Mouse (Mus musculus): ENCODE measurements around the gene AC131692.1. TPM values are rescaled to one million over a fixed set of nuclear protein-coding genes. Genes with fewer than 3 reads are reported as not detected.
"Not testable (repeated sequence)": the region's sequence is repeated elsewhere in the genome, so short reads cannot be mapped to it uniquely, and the experiment has no call there.

The AC131692.1 gene
- polyA plus RNA-seq, 1 experiment from 2014 or later: not detected

DNA sequence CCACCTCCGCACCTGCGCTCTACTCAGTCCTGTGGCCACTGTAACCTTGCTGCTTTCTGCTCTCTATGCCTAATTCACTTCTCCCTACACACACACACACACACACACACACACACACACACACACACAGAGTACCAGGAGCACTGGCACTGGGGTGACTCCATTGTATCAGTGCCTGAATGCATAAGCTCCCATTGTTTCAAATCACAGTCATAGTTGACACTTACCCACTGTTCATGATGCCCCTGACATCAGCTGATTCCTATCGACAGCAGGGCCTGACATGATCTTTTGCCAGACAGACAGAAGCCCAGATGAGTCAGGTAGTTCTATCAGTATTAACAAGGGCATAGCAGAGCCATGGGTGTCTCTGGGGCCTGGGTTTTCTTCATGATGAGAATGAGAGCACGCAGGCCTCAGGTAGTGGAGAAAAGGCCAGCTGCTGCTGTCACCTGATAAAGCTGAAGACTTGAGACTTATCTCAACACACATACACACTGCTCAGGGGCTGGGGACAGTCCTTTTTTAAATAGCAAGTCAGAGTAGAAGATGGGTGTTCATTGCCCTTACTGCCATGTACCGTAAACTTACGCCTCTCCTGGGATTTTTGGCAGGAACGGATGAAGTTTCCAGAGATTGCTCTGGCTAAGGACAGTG, 38.1 kb downstream of the AC131692.1 start:
- DNase-seq (ENCODE audit: low spot score): no peak

DNA sequence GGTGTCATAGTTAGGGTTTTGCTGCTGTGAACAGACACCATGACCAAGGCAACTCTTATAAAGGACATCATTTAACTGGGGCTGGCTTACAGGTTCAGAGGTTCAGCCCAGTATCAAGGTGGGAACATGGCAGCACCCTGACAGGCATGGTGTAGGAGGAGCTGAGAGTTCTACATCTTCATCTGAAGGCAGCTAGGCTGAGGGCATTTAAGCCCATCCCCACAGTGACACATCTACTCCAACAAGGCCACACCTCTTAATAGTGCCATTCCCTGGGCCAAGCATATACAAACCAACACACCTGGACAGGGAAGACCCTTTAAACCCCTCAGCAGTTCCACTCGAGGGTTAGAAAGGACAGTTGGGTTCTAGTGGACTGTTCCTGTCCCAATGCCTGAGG, 39.0 kb downstream of the AC131692.1 start:
- not testable (repeated sequence) for H3K27ac ChIP-seq; DNase-seq (ENCODE audit: low spot score); H3K9ac ChIP-seq (ENCODE audit: low read depth, low read length); H3K9me3 ChIP-seq (replicated peaks; ENCODE audit: low read length); H3K27me3 ChIP-seq (ENCODE audit: insufficient read depth, low read length); ATAC-seq (replicated peaks; ENCODE audit: low FRiP score, low read depth); H3K4me3 ChIP-seq (replicated peaks; ENCODE audit: low read depth, low read length); H3K4me2 ChIP-seq (ENCODE audit: low read length); H3K4me1 ChIP-seq (replicated peaks; ENCODE audit: insufficient read depth, low read length); H3K36me3 ChIP-seq (ENCODE audit: insufficient read depth, low read length)
- WGBS: 64% methylated on average over 1 of the region's 1 CpGs

More for the DNA sequence above, 38.1 kb downstream of the AC131692.1 start:
- Histone ChIP-seq H3K27ac (no peak overlapping the region), H3K4me3 (replicated peaks; ENCODE audit: low read depth, low read length) (no peak overlapping the region), H3K4me2 (ENCODE audit: low read length) (no peak overlapping the region), H3K36me3 (ENCODE audit: insufficient read depth, low read length) (no peaks in the 10 kb centered on the region), H3K9ac (ENCODE audit: low read depth, low read length) (no peak overlapping the region), H3K9me3 (replicated peaks; ENCODE audit: low read length) (no peaks in the 10 kb centered on the region), H3K4me1 (replicated peaks; ENCODE audit: insufficient read depth, low read length) (no peaks in the 10 kb centered on the region; the same call in 1 of the 2 replicates), H3K27me3 (ENCODE audit: insufficient read depth, low read length) (no peaks in the 10 kb centered on the region)
- TF ChIP-seq CTCF (IDR thresholded peaks at IDR 0.05; ENCODE audit: low read depth): no peak
- 85% methylated on average over 7 of the region's 7 CpGs for WGBS
- no peak for ATAC-seq (replicated peaks; ENCODE audit: low FRiP score, low read depth)

DNA sequence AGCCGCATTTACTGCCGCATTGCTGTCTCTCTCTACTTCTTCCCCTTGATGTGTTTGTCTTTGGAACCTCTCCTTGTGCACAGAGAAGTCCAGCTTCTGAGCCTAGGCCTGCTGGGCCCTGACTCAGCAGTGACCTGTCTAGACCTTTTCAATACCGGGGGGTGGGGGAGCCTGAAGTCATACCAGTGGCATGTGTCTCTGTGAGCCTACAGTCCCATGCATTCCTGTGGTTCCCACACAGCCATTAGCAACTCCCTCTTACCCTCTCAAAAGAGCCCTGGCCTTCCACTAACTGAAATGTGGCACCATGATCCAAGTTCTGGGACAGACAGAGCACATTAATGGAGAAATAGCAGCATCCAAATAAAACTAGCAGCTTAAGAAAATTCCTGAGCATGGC, 42.2 kb downstream of the AC131692.1 start:
- TF ChIP-seq CTCF (IDR thresholded peaks at IDR 0.05; ENCODE audit: low read depth): no peak
- H3K4me2 ChIP-seq (ENCODE audit: low read length): no peak overlapping the region
- WGBS: 79% methylated on average over 3 of the region's 3 CpGs
- H3K4me3 ChIP-seq (replicated peaks; ENCODE audit: low read depth, low read length): no peak overlapping the region
- no peak overlapping the region for H3K9ac ChIP-seq (ENCODE audit: low read depth, low read length)
- no peaks in the 10 kb centered on the region for H3K36me3 ChIP-seq (ENCODE audit: insufficient read depth, low read length)
- H3K27ac ChIP-seq: no peak overlapping the region
- peaks cover 8% of the 10 kb centered on the region; the same call in 1 of the 2 replicates for H3K4me1 ChIP-seq (replicated peaks; ENCODE audit: insufficient read depth, low read length)
- no peak for ATAC-seq (replicated peaks; ENCODE audit: low FRiP score, low read depth)
- no peak for DNase-seq (ENCODE audit: low spot score)
- H3K27me3 ChIP-seq (ENCODE audit: insufficient read depth, low read length): no peaks in the 10 kb centered on the region
- H3K9me3 ChIP-seq (replicated peaks; ENCODE audit: low read length): no peaks in the 10 kb centered on the region

DNA sequence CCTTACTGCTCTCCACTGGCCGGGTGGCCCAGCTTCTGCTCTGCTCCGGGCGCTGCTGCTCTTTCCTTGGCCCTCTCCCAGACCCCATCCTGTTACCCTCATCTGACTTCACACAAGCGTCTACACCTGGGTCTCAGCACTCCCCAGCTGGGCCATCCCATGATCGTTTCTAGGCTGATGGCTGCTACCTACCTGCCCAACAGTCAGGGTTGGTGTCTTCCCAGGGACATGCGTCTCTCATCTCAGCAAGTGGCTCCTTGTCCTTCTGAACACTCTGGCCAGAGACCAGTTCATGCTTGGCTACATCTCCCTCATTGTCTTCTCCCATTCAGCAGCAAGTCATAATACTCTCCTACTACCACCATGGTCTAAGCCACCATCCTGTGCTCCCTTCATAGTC, 45.5 kb downstream of the AC131692.1 start:
- WGBS: 89% methylated on average over 6 of the region's 6 CpGs
- peak overlapping the region; percentile 81; the same call in 1 of the 2 replicates for H3K9ac ChIP-seq (ENCODE audit: low read depth, low read length)

DNA sequence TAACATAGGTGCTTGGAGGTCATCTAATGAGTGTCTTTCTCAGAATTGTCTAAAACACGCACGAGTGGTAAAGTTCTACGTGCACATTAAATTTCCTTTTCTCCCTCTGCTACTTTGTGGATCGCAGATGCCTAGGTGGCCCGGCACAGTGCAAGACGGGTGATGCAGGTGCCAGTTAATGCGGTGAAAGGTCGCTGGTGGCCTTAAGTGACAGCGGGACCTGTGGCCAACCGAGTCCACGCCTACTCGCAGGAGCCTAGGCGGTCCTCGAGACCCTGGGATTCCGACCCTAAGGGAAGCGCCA, 46.1 kb downstream of the AC131692.1 start:
- H3K27me3 ChIP-seq (ENCODE audit: insufficient read depth, low read length): no peaks in the 10 kb centered on the region
- ATAC-seq (replicated peaks; ENCODE audit: low FRiP score, low read depth) (no peak), DNase-seq (ENCODE audit: low spot score) (no peak)
- peak overlapping the region; percentile 95 for H3K27ac ChIP-seq
- TF ChIP-seq CTCF (IDR thresholded peaks at IDR 0.05; ENCODE audit: low read depth): no peak
- 3% methylated on average over 16 of the region's 16 CpGs for WGBS
- H3K36me3 ChIP-seq (ENCODE audit: insufficient read depth, low read length): no peaks in the 10 kb centered on the region
- peaks cover 8% of the 10 kb centered on the region; the same call in 1 of the 2 replicates for H3K4me1 ChIP-seq (replicated peaks; ENCODE audit: insufficient read depth, low read length)
- H3K4me3 ChIP-seq (replicated peaks; ENCODE audit: low read depth, low read length): peak overlapping the region; percentile 71
- H3K4me2 ChIP-seq (ENCODE audit: low read length): peak overlapping the region; percentile 82
- H3K9me3 ChIP-seq (replicated peaks; ENCODE audit: low read length): no peaks in the 10 kb centered on the region
- peak overlapping the region; percentile 81 for H3K9ac ChIP-seq (ENCODE audit: low read depth, low read length)

More for the DNA sequence above, 45.5 kb downstream of the AC131692.1 start:
- TF ChIP-seq CTCF (IDR thresholded peaks at IDR 0.05; ENCODE audit: low read depth): no peak
- Histone ChIP-seq H3K27ac (peak overlapping the region; percentile 95; the same call in 1 of the 2 replicates), H3K4me1 (replicated peaks; ENCODE audit: insufficient read depth, low read length) (peaks cover 8% of the 10 kb centered on the region; the same call in 1 of the 2 replicates), H3K4me2 (ENCODE audit: low read length) (peak overlapping the region; percentile 82; the same call in 1 of the 2 replicates), H3K9me3 (replicated peaks; ENCODE audit: low read length) (no peaks in the 10 kb centered on the region), H3K4me3 (replicated peaks; ENCODE audit: low read depth, low read length) (no peak overlapping the region), H3K36me3 (ENCODE audit: insufficient read depth, low read length) (no peaks in the 10 kb centered on the region), H3K27me3 (ENCODE audit: insufficient read depth, low read length) (no peaks in the 10 kb centered on the region)
- DNase-seq (ENCODE audit: low spot score): no peak
- no peak for ATAC-seq (replicated peaks; ENCODE audit: low FRiP score, low read depth)

DNA sequence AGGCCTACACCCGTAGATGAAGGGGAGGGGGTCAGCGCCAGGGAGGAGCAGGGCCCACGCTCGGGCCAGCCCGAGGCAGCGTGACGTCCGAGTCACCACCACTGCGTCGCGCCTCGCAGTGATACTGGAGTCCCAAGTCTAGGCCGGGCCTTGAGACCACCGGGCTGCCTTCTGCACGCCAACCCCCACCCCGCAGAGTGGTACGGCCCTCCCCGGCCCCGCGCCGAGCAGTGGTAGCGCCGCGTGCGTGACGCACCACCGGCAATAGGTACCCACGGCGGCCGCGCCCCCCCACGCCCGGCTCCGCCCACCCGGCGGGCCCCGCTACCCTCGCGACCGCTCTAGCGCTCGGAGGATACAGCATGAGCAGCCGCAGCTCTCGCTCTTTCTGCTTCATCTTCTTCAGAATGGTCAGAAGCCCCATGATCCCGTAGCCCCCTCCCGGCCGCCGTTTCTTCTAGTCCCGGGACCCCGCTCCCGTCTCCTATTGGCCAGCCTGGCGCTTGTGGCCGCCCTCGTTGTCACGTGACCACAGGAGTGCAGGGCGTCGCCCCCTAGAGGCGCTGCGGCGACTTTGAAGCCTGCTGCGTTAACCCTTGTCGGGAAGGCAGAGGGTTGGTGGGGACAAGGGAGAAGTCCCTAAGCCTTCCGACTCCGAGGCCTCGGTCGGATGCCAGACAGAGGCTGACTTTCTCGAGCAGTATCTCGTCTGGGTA, 46.6 kb downstream of the AC131692.1 start, which contains the start of gene Batf2:
Batf2 (plus strand) TSS at position 306 of the 716 bp plus-strand sequence.
- ATAC-seq (replicated peaks; ENCODE audit: low FRiP score, low read depth): peak; percentile 92
- under 1% methylated on average over 58 of the region's 68 CpGs for WGBS
- TF ChIP-seq CTCF (IDR thresholded peaks at IDR 0.05; ENCODE audit: low read depth): peak; percentile 78

More for the DNA sequence above, 46.6 kb downstream of the AC131692.1 start, which contains the start of gene Batf2:
- Histone ChIP-seq H3K4me2 (ENCODE audit: low read length) (peak within 1 kb of the TSS; percentile 82), H3K4me1 (replicated peaks; ENCODE audit: insufficient read depth, low read length) (peaks cover 8% of the 10 kb centered on the region; the same call in 1 of the 2 replicates), H3K36me3 (ENCODE audit: insufficient read depth, low read length) (no peaks in the 10 kb centered on the region), H3K27ac (peak within 1 kb of the TSS; percentile 95), H3K27me3 (ENCODE audit: insufficient read depth, low read length) (no peaks in the 10 kb centered on the region), H3K9me3 (replicated peaks; ENCODE audit: low read length) (no peaks in the 10 kb centered on the region), H3K4me3 (replicated peaks; ENCODE audit: low read depth, low read length) (peak within 1 kb of the TSS; percentile 71), H3K9ac (ENCODE audit: low read depth, low read length) (peak within 1 kb of the TSS; percentile 81)
- DNase-seq (ENCODE audit: low spot score): peak; percentile 98
